Mouse (Mus musculus): ENCODE data around the gene Ppp2r3a.
A peak's percentile ranks its signal among the peaks of the same experiment; 100 is the strongest.

Gene Ppp2r3a

DNA sequence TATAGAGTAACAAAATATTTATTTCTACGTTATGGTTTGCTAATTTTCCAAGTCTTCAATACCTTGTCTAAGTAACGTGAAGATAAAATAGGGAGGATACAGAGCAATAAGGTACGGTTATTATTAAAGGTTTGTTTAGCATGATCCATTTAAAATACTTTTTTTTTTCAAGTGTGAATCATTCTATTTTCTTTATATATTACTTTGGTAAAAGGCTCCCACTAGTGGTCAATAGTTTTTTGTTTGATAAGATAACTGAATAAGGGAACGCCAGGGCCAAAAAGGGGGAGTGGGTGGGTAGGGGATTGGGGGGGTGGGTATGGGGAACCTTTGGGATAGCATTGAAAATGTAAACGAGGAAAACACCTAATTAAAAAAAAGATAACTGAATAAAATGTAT is 98.7 kb downstream of the Ppp2r3a start:
- DNase-seq (ENCODE audit: low spot score), result no peak

- DNase-seq (ENCODE audit: low spot score), result no peak
Observed at GRCm38 (mm10) chr9:101143635-101144034, 108.0 kb downstream of the Ppp2r3a start.

- DNase-seq (ENCODE audit: low spot score), result no peak
Observed at GRCm38 (mm10) chr9:101114182-101114884, 137.3 kb downstream of the Ppp2r3a start.

- no peak for DNase-seq (ENCODE audit: low spot score)
Observed at GRCm38 (mm10) chr9:101113317-101113716, 138.3 kb downstream of the Ppp2r3a start.

- DNase-seq (ENCODE audit: low spot score), result no peak
Observed at GRCm38 (mm10) chr9:101110013-101110412, 141.6 kb downstream of the Ppp2r3a start.

- DNase-seq (ENCODE audit: low spot score), result no peak
Observed at GRCm38 (mm10) chr9:101107386-101107785, 144.2 kb downstream of the Ppp2r3a start.

- DNase-seq (ENCODE audit: low spot score), result no peak
Observed at GRCm38 (mm10) chr9:101105735-101106134, 145.9 kb downstream of the Ppp2r3a start.

DNA sequence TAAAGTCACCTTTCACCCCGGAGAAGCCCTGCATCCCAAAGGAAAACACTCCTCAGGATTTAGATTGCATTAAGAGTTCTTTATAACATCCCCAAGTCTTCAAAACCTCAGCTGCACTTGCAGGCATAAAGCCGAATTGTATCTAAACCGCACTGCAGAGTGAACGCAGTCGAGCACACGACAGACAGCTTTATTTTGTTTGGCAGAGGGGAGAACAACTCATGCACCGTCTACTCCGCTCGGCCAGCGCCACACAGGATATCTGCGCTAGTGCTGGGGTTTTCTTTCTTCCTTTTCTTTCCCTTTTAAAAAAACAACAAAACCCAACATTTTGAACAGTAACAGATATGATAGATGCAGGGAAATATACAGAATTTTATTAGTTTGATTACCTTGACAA is 146.7 kb downstream of the Ppp2r3a start:
- DNase-seq (ENCODE audit: low spot score), result no peak

GRCm38 (mm10) chr9:101102288-101102687 is 149.3 kb downstream of the Ppp2r3a start:
- DNase-seq (ENCODE audit: low spot score), result no peak

- no peak for DNase-seq (ENCODE audit: low spot score)
Observed at GRCm38 (mm10) chr9:101101547-101101946, 150.0 kb downstream of the Ppp2r3a start.

GRCm38 (mm10) chr9:101100163-101100562 is 151.4 kb downstream of the Ppp2r3a start:
- DNase-seq (ENCODE audit: low spot score), result no peak

DNA sequence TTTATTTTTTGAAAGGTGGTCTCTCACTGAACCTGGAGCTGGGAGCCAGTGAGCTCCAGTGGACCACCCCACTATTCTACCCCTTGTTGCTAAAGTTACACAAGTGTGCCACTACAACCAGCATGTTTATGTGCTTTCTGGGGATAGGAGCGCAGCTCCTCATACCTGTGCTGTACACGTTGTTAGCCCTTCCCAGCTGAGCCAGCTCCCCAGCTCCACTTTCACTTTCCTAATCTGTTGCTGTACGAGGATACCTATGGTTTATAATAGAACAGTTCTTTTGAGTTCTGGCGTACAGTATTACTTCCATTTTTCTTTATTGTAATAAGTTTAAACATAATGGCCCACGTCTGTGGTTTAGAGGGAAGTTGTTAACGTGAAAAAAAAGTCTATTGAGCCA is 152.2 kb downstream of the Ppp2r3a start:
- no peak for DNase-seq (ENCODE audit: low spot score)

- no peak for DNase-seq (ENCODE audit: low spot score)
Observed at GRCm38 (mm10) chr9:101097542-101097941, 154.1 kb downstream of the Ppp2r3a start.

GRCm38 (mm10) chr9:101096461-101096860 is 155.1 kb downstream of the Ppp2r3a start:
- DNase-seq (ENCODE audit: low spot score), result no peak

- DNase-seq (ENCODE audit: low spot score), result no peak
Observed at GRCm38 (mm10) chr9:101095425-101095824, 156.2 kb downstream of the Ppp2r3a start.

GRCm38 (mm10) chr9:101083728-101084127 is 167.9 kb downstream of the Ppp2r3a start:
- DNase-seq (ENCODE audit: low spot score), result no peak

- no peak for DNase-seq (ENCODE audit: low spot score)
Observed at GRCm38 (mm10) chr9:101080046-101080685, 171.4 kb downstream of the Ppp2r3a start.

GRCm38 (mm10) chr9:101078579-101078978 is 173.0 kb downstream of the Ppp2r3a start:
- no peak for DNase-seq (ENCODE audit: low spot score)

DNA sequence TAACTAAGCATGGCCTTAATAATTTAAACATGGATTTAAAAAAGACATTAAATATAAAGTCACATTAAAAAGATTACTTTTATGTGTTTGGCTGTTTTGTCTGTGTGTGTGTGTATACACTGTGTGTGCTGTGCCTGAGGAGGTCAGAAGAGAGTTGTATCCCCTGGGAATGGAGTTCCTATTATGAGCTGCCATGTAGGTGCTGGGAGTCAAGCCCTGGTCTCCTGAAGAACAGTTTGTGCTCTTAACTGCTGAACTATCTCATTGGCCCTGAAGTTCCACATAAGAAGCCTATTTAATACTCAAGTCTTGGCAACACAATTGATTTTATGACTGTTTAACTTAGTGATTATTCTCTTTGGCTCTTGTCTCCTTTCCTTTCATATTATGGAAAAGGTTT is 174.1 kb downstream of the Ppp2r3a start:
- no peak for DNase-seq (ENCODE audit: low spot score)

DNA sequence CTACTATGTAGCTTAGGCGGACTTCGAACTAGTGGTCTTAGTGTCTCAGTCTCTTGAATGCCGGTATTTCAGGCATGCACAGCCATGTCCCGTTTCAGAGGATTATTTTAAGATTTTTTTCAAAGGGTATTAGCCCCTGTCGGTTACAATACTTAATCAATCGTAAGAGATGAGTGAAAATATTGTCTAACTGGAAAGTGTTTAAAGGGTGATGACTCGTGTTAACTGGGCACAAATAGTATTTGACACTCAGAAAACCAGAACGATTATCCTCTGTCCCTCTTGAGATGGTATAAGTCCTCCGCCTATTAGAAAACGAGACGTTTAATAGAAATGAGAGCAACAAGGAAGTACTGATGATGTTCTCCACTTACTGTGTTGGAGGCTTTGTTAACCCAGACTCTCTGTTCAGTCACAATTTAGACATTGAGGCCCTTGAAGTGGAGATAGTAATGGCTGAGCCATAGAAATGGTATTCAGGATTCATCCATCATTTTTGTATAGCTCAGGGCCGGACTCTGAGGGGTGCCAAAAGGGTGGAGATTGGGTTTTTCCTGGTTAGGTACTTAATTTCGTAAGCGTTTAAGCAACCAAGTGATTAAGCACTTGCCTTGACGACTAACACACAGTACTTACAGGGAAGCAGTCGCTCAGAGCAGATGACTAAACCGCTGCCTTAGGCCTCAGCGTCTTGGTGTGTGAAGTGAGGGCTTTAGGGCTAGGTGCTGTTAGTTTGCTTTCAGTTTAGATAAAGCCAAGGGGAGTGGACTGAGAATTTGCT is 175.3 kb downstream of the Ppp2r3a start:
- DNase-seq (ENCODE audit: low spot score), result no peak

- no peak for DNase-seq (ENCODE audit: low spot score)
Observed at GRCm38 (mm10) chr9:101075694-101076093, 175.9 kb downstream of the Ppp2r3a start.

DNA sequence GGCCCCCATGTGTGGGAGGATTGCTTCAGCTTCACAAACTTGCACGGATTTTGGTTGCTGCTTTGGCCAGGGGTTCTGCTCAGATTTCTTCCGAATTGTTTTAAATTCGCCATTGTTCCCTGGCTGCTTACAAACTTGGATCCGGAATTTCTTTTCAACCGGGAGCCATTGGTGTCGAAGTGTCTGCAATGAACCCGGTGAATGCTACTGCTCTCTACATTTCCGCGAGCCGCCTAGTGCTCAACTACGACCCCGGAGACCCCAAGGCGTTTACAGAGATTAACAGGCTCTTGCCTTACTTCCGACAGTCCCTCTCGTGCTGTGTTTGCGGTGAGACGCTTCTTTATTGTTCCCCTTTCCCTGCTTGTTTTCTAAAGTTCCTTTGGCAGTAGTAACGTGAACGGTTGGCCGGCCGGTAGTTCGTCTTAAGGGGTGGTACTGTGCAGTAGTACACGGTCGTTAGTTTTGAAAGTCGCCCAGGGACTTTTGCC is 176.5 kb downstream of the Ppp2r3a start:
- DNase-seq (ENCODE audit: low spot score), result peak; percentile 17
